Mouse (Mus musculus): ENCODE results near the gene Cacna2d3. TPM values are rescaled to one million over a fixed set of nuclear protein-coding genes. Genes with fewer than 3 reads are reported as not detected.

The Cacna2d3 gene
- polyA plus RNA-seq, 1 experiment from 2014 or later, result 0.16 TPM

GRCm38 (mm10) chr14:28980482-28980881 lies 741.2 kb downstream of the Cacna2d3 start:
- Histone ChIP-seq H3K36me3 (no peaks in the 10 kb centered on the region), H3K4me3 (replicated peaks) (no peak overlapping the region), H3K4me2 (no peak overlapping the region), H3K9ac (no peak overlapping the region), H3K9me3 (replicated peaks) (no peaks in the 10 kb centered on the region), H3K4me1 (replicated peaks) (no peaks in the 10 kb centered on the region), H3K27ac (no peak overlapping the region), H3K27me3 (no peaks in the 10 kb centered on the region)
- WGBS (ENCODE audit: insufficient replicate concordance), result 26% methylated on average over 3 of the region's 3 CpGs
- DNase-seq (no peak), ATAC-seq (ENCODE audit: low read depth) (no peak)

DNA sequence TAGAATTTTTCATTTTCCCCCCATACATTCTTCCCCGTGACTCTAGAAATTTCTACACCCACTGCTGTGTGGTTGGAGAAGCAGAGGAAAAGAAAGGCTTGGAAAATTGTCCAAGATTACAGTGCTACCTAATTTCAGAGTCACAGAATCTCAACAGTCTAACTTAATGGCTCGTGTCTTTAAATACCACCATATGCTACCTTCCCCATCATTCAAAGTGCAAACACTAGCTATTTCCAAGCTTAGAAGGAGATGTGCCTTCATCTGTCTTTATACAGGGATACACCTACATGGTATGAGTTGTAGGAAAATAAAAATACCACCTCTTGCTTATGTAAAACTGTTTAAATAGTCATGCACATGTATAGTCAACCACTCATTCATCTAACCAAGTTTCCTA lies 742.4 kb downstream of the Cacna2d3 start:
- Histone ChIP-seq H3K27me3 (no peaks in the 10 kb centered on the region), H3K27ac (no peak overlapping the region), H3K4me1 (replicated peaks) (no peaks in the 10 kb centered on the region), H3K9ac (no peak overlapping the region), H3K36me3 (no peaks in the 10 kb centered on the region), H3K4me2 (no peak overlapping the region), H3K9me3 (replicated peaks) (no peaks in the 10 kb centered on the region), H3K4me3 (replicated peaks) (no peak overlapping the region)
- no peak for DNase-seq
- WGBS (ENCODE audit: insufficient replicate concordance), result 57% methylated on average over 2 of the region's 2 CpGs
- ATAC-seq (ENCODE audit: low read depth), result no peak

DNA sequence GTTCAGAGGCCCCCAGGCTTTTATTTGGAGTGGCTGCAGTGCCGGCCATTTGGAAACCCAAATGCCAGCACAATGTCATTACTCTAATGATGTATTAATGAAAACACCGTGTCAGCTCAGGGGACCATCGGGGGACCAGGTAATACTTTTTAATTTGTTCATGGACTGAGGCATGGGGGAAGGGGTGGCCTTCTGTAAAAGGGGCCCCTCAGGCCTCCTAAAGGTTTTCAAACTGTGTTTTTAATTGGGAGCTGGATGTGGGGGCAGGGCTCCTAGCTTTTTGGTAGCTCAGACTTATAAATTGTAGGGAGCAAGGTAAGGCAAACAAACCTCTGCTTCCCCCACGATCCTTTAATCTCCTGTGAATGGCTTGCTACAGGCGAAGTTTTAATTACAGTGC lies 749.0 kb downstream of the Cacna2d3 start:
- H3K4me1 ChIP-seq (replicated peaks), result no peaks in the 10 kb centered on the region
- no peak overlapping the region for H3K27ac ChIP-seq
- H3K9ac ChIP-seq, result no peak overlapping the region
- no peaks in the 10 kb centered on the region for H3K36me3 ChIP-seq
- no peak for ATAC-seq (ENCODE audit: low read depth)
- H3K4me2 ChIP-seq, result no peak overlapping the region
- H3K27me3 ChIP-seq, result no peaks in the 10 kb centered on the region
- no peaks in the 10 kb centered on the region for H3K9me3 ChIP-seq (replicated peaks)
- H3K4me3 ChIP-seq (replicated peaks), result no peak overlapping the region
- 63% methylated on average over 5 of the region's 5 CpGs for WGBS (ENCODE audit: insufficient replicate concordance)
- DNase-seq, result no peak

- 67% methylated on average over 4 of the region's 4 CpGs for WGBS (ENCODE audit: insufficient replicate concordance)
- no peak for ATAC-seq (ENCODE audit: low read depth)
These were observed 752.4 kb downstream of the Cacna2d3 start for GRCm38 (mm10) chr14:28969247-28969646.

GRCm38 (mm10) chr14:28966881-28967280 lies 754.8 kb downstream of the Cacna2d3 start:
- H3K36me3 ChIP-seq, result no peaks in the 10 kb centered on the region
- no peak for DNase-seq
- no peak overlapping the region for H3K9ac ChIP-seq
- H3K4me1 ChIP-seq (replicated peaks), result no peaks in the 10 kb centered on the region
- H3K4me2 ChIP-seq, result no peak overlapping the region
- H3K27ac ChIP-seq, result no peak overlapping the region
- no peaks in the 10 kb centered on the region for H3K27me3 ChIP-seq
- no peak overlapping the region for H3K4me3 ChIP-seq (replicated peaks)
- H3K9me3 ChIP-seq (replicated peaks), result no peaks in the 10 kb centered on the region
- ATAC-seq (ENCODE audit: low read depth), result no peak

More at GRCm38 (mm10) chr14:28969247-28969646, 752.4 kb downstream of the Cacna2d3 start:
- H3K27me3 ChIP-seq, result no peaks in the 10 kb centered on the region
- H3K36me3 ChIP-seq, result no peaks in the 10 kb centered on the region
- H3K4me2 ChIP-seq, result no peak overlapping the region
- no peak overlapping the region for H3K4me3 ChIP-seq (replicated peaks)
- H3K4me1 ChIP-seq (replicated peaks), result no peaks in the 10 kb centered on the region
- H3K9ac ChIP-seq, result no peak overlapping the region
- H3K27ac ChIP-seq, result no peak overlapping the region
- no peaks in the 10 kb centered on the region for H3K9me3 ChIP-seq (replicated peaks)
- no peak for DNase-seq

GRCm38 (mm10) chr14:28961379-28961778 lies 760.3 kb downstream of the Cacna2d3 start:
- Histone ChIP-seq H3K4me2 (no peak overlapping the region), H3K27ac (no peak overlapping the region), H3K27me3 (no peaks in the 10 kb centered on the region), H3K4me1 (replicated peaks) (no peaks in the 10 kb centered on the region), H3K4me3 (replicated peaks) (no peak overlapping the region), H3K9ac (no peak overlapping the region), H3K36me3 (no peaks in the 10 kb centered on the region), H3K9me3 (replicated peaks) (no peaks in the 10 kb centered on the region)
- ATAC-seq (ENCODE audit: low read depth) (no peak), DNase-seq (no peak)
- WGBS (ENCODE audit: insufficient replicate concordance), result 68% methylated on average over 5 of the region's 5 CpGs

GRCm38 (mm10) chr14:28959042-28959441 lies 762.6 kb downstream of the Cacna2d3 start:
- H3K27ac ChIP-seq, result no peak overlapping the region
- H3K4me1 ChIP-seq (replicated peaks), result no peaks in the 10 kb centered on the region
- H3K4me3 ChIP-seq (replicated peaks), result no peak overlapping the region
- ATAC-seq (ENCODE audit: low read depth) (no peak), DNase-seq (no peak)
- WGBS (ENCODE audit: insufficient replicate concordance), result 42% methylated on average over 3 of the region's 3 CpGs
- no peak overlapping the region for H3K4me2 ChIP-seq
- H3K9me3 ChIP-seq (replicated peaks), result no peaks in the 10 kb centered on the region
- H3K36me3 ChIP-seq, result no peaks in the 10 kb centered on the region
- no peaks in the 10 kb centered on the region for H3K27me3 ChIP-seq
- no peak overlapping the region for H3K9ac ChIP-seq

GRCm38 (mm10) chr14:28958131-28959015 lies 763.3 kb downstream of the Cacna2d3 start:
- no peak overlapping the region for H3K27ac ChIP-seq
- WGBS (ENCODE audit: insufficient replicate concordance), result 31% methylated on average over 6 of the region's 6 CpGs
- H3K36me3 ChIP-seq, result no peaks in the 10 kb centered on the region
- no peaks in the 10 kb centered on the region for H3K9me3 ChIP-seq (replicated peaks)
- no peaks in the 10 kb centered on the region for H3K4me1 ChIP-seq (replicated peaks)
- ATAC-seq (ENCODE audit: low read depth), result no peak
- H3K4me2 ChIP-seq, result no peak overlapping the region
- no peak overlapping the region for H3K4me3 ChIP-seq (replicated peaks)
- no peak overlapping the region for H3K9ac ChIP-seq
- no peak for DNase-seq
- no peaks in the 10 kb centered on the region for H3K27me3 ChIP-seq

DNA sequence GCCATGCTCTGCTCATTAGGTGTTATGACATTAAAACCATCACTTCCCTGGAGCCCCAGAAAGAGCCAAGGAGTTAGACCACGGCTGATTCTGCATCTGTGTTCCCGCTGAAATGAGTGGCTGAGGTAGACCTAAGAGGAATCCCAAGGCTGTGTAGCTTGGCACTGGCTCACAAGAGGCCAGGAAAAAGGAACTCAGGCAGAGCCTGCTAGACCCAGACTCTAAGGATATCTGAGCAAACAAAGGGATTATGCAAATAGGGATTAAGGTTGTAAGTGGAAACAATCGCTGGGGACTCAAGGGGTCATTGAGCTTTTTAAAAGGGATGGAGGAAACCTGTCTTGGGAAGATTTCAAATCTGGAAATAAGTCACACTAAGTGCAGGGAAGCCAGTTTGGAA lies 766.5 kb downstream of the Cacna2d3 start:
- Histone ChIP-seq H3K4me3 (replicated peaks) (no peak overlapping the region), H3K27me3 (no peaks in the 10 kb centered on the region), H3K4me1 (replicated peaks) (no peaks in the 10 kb centered on the region), H3K9me3 (replicated peaks) (no peaks in the 10 kb centered on the region), H3K36me3 (no peaks in the 10 kb centered on the region), H3K27ac (no peak overlapping the region), H3K4me2 (no peak overlapping the region), H3K9ac (no peak overlapping the region)
- ATAC-seq (ENCODE audit: low read depth) (no peak), DNase-seq (no peak)
- WGBS (ENCODE audit: insufficient replicate concordance), result 6% methylated on average over 3 of the region's 3 CpGs

- no peak for ATAC-seq (ENCODE audit: low read depth)
- Histone ChIP-seq H3K9ac (no peak overlapping the region), H3K27me3 (no peaks in the 10 kb centered on the region), H3K4me1 (replicated peaks) (no peaks in the 10 kb centered on the region), H3K9me3 (replicated peaks) (no peaks in the 10 kb centered on the region), H3K27ac (no peak overlapping the region), H3K36me3 (no peaks in the 10 kb centered on the region), H3K4me2 (no peak overlapping the region), H3K4me3 (replicated peaks) (no peak overlapping the region)
- DNase-seq, result no peak
- 45% methylated on average over 3 of the region's 3 CpGs for WGBS (ENCODE audit: insufficient replicate concordance)
These were observed 767.1 kb downstream of the Cacna2d3 start for GRCm38 (mm10) chr14:28954588-28954987.

GRCm38 (mm10) chr14:28954086-28954485 lies 767.6 kb downstream of the Cacna2d3 start:
- H3K9ac ChIP-seq, result no peak overlapping the region
- H3K4me2 ChIP-seq, result no peak overlapping the region
- ATAC-seq (ENCODE audit: low read depth), result no peak
- 55% methylated on average over 6 of the region's 6 CpGs for WGBS (ENCODE audit: insufficient replicate concordance)
- no peak for DNase-seq
- H3K4me1 ChIP-seq (replicated peaks), result no peaks in the 10 kb centered on the region
- no peaks in the 10 kb centered on the region for H3K36me3 ChIP-seq
- no peaks in the 10 kb centered on the region for H3K27me3 ChIP-seq
- H3K27ac ChIP-seq, result no peak overlapping the region
- H3K9me3 ChIP-seq (replicated peaks), result no peaks in the 10 kb centered on the region
- H3K4me3 ChIP-seq (replicated peaks), result no peak overlapping the region

DNA sequence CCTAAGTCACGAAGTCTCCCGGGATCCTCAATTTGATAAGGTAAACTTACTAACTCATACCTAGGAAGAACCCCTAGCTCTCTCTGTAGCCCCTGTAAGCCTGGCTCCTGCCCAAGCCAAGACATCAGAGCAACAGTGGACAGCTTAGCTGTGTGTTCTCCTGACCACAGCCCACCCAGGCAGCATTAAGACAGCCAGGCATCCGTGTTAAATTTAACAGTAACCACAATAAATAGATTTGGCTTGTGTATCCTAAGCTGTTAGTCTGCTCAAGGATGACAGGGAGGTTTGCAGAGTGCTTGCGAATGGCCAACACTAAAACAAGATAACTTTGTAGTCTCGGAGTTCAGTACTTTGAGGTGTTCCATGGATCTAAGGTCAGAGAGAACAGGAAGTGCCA lies 768.3 kb downstream of the Cacna2d3 start:
- Histone ChIP-seq H3K36me3 (no peaks in the 10 kb centered on the region), H3K4me3 (replicated peaks) (no peak overlapping the region), H3K9ac (no peak overlapping the region), H3K27ac (no peak overlapping the region), H3K4me2 (no peak overlapping the region), H3K27me3 (no peaks in the 10 kb centered on the region), H3K4me1 (replicated peaks) (no peaks in the 10 kb centered on the region), H3K9me3 (replicated peaks) (no peaks in the 10 kb centered on the region)
- ATAC-seq (ENCODE audit: low read depth) (no peak), DNase-seq (no peak)
- 42% methylated on average over 5 of the region's 5 CpGs for WGBS (ENCODE audit: insufficient replicate concordance)

Data from liver, embryonic 13.5 days (tissue).